Mouse (Mus musculus): ENCODE data around the gene Slc52a3. TPM values are rescaled to one million over a fixed set of nuclear protein-coding genes. Genes with fewer than 3 reads are reported as not detected.
A peak's percentile ranks its signal among the peaks of the same experiment; 100 is the strongest.

The Slc52a3 gene
- polyA plus RNA-seq, 1 experiment from 2014 or later, result 0.80 TPM

MicroRNAs encoded within 50 kb of the gene (microRNA counts, 519-probe panel; counts per million panel counts)
- microRNA mmu-miR-1953, result 188 counts per million, percentile 57 among the panel's probes with 10 or more counts

Small RNAs within 50 kb of the gene (microRNA-seq; reads per million reads assigned to microRNA genes)
- gene Mir1953, result 2.4 reads per million

Other genes with a start within 250 kb of the Slc52a3 start
- gene Rspo4, start 153.6 kb upstream of the Slc52a3 start, polyA plus RNA-seq (2016; fragmentation: Nextera tagmentation; extraction: Ambion mirVana), result 0.67 and 0.85 TPM in 2 replicates
- gene Angpt4, start 85.3 kb upstream of the Slc52a3 start, polyA plus RNA-seq (2016; fragmentation: Nextera tagmentation; extraction: Ambion mirVana), result 0.27 and 0.73 TPM in 2 replicates
- gene Fam110a, start 16.3 kb upstream of the Slc52a3 start, polyA plus RNA-seq (2016; fragmentation: Nextera tagmentation; extraction: Ambion mirVana), result 48.4 and 55.0 TPM in 2 replicates
- gene Scrt2, start 85.0 kb downstream of the Slc52a3 start, polyA plus RNA-seq (2016; fragmentation: Nextera tagmentation; extraction: Ambion mirVana), result 0.93 and 1.5 TPM in 2 replicates
- 10.7 and 12.4 TPM in 2 replicates for gene Srxn1, start 109.0 kb downstream of the Slc52a3 start, polyA plus RNA-seq (2016; fragmentation: Nextera tagmentation; extraction: Ambion mirVana)
- gene Tcf15, start 147.1 kb downstream of the Slc52a3 start, polyA plus RNA-seq (2016; fragmentation: Nextera tagmentation; extraction: Ambion mirVana), result 9.2 and 10.3 TPM in 2 replicates
- gene Csnk2a1, start 230.3 kb downstream of the Slc52a3 start, polyA plus RNA-seq (2016; fragmentation: Nextera tagmentation; extraction: Ambion mirVana), result 77.8 and 82.6 TPM in 2 replicates